Mouse (Mus musculus): ENCODE measurements around the gene Slc22a1.

- TF ChIP-seq CTCF (IDR thresholded peaks at IDR 0.05; ENCODE audit: extremely low read depth, insufficient read length, insufficient replicate concordance, low read depth, low read length) (no peak), POLR2A (IDR thresholded peaks at IDR 0.05; ENCODE audit: low read depth, low read length) (no peak)
These were observed 42.6 kb upstream of the Slc22a1 start for GRCm38 (mm10) chr17:12718251-12718650.

Measured in small intestine, adult 2 months (tissue).